Mouse (Mus musculus): ENCODE measurements at regions not wholly inside any gene's neighbourhood (a gene's known extent, or its start where the extent isn't known, plus 50 kb on each side); places are given as distances from the start of the nearest gene placed in this dataset.

DNA sequence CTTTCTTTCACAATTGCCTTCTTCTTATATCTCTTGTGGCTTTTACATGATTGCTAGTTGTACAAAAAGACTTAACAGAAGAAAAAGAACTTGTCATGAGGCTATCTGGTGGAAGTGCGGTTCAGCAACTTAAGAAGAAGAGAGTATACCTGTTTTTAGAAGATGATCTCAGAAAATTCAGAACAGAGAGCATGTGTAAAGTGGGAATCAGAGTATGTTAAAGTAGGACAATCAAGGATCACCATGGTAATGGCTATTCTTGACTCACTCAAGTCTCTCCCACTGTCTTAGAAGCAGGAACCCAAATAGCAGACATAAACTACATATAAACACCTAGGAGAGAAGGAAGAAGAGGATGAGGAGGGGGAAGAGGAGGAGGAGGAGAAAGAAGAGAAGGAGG is 857.9 kb upstream of the Nr2f1 start:
- DNase-seq (ENCODE audit: low spot score): no peak

GRCm38 (mm10) chr13:79054481-79054880 is 854.9 kb upstream of the Nr2f1 start:
- DNase-seq (ENCODE audit: low spot score): no peak

DNA sequence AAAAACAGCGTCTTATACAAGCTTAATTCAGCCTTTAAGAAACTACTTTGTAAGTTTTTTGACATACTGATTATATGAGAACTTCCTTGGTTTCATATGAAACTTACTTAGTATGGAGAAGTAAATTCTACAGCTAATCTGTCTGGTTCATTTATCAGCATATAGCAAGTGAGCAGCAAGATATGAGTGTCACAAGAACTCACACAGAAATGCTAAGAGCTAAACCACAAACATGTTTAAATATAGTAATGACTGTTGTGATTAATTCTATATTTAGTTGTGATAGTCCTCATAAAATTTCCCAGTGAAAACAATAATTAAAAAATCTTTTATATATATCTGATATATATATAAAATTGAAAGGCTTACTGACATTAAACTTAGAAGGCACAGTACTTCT is 853.9 kb upstream of the Nr2f1 start:
- no peak for DNase-seq (ENCODE audit: low spot score)

- DNase-seq (ENCODE audit: low spot score): no peak
These were observed 847.7 kb upstream of the Nr2f1 start for GRCm38 (mm10) chr13:79047240-79047639.

GRCm38 (mm10) chr13:79044657-79045056 is 845.1 kb upstream of the Nr2f1 start:
- no peak for DNase-seq (ENCODE audit: low spot score)

DNA sequence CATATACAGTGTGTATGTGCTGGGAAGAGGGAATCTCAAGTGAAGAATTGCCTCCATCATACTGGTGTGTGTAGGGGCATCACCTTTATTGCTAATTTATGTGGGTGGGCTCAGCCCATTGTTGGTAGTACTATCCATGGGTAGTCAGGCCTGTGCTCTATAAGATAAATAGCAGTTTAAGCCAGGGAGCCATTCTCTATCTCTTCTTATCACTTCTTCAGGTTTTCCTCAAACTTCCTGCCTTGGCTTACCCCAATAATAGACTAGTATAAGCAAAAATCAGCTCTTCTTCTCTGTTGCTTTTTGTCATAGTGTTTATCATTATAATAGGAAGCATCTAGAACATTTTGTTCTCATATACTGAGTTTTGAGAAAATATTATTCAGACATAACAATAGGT is 838.3 kb upstream of the Nr2f1 start:
- DNase-seq (ENCODE audit: low spot score): no peak

DNA sequence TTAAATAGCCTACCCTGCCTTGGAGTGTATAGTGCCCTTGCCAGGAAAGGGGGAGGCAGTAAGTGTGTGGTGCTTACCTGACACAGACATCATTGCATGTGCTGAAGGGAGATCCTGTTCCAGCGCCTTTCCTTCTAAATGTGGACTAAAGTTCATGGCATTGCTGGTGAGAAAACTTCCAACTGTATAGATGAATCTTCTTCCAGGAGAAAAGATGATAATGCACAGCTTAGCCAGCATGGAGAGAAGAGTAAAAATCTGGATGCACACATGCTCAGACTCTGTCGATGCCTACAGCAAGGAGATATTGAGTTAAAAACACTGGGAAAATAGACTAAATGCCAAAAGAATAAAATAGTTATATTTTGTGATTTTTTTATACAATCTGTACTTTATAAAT is 835.7 kb upstream of the Nr2f1 start:
- DNase-seq (ENCODE audit: low spot score): no peak

GRCm38 (mm10) chr13:79029974-79030373 is 830.4 kb upstream of the Nr2f1 start:
- no peak for DNase-seq (ENCODE audit: low spot score)

GRCm38 (mm10) chr13:79027877-79028760 is 828.6 kb upstream of the Nr2f1 start:
- DNase-seq (ENCODE audit: low spot score): peak; percentile 8

DNA sequence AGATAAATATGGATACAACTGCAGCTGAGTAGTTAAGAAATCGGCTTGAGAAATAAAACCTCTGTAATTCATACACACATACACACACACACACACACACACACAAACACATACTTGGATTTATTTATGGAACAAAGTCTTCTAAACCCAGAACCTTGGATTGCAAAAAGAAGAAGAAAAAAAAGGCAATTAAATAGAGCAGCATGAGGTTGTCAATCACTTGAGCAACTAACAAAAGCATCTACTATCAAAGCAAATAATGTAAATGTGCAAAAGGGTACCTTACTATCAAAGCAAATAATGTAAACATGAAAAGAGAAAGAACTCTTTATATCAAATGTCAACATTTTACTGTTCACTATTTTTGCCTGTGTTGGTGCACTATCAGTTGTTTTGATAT is 826.1 kb upstream of the Nr2f1 start:
- DNase-seq (ENCODE audit: low spot score): no peak

DNA sequence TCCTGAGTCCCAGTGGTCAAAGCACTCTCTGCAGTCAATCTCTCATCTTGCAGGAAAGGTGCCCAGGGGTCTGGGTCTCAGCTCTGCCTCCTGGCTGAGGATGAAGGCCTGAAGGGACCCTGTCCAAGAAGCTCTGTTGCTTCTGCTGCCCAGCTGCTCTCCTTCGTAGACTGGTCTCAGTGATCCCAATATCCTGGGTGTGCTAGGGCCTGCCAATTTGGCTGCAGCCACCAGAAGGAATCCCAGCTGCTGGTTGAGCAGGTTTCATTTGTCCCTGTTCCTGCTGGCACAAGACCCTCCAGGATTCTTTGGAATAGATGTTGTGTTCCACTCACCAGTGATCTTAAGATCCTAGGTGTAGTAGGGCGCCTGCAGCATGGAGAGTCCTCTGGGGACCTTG is 818.5 kb upstream of the Nr2f1 start:
- DNase-seq (ENCODE audit: low spot score): no peak

DNA sequence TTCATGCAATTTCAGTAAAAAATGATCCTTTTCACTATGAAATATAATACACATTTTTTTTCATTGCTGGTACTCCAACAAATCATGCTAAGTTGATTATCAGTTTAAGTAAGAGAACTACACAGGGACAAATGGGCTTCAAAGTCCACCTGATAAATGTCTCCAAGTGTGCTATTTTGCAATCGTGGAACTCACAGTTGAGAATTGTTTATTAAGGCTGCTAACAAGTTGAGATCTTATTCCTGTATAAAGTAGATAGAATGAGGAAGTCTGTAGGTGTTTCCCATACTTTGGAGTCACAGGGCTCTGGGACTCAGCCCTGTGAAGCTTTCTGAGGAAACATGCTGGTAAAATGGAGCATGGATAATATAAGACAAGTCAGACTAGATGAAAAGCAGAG is 803.8 kb upstream of the Nr2f1 start:
- DNase-seq (ENCODE audit: low spot score): no peak

DNA sequence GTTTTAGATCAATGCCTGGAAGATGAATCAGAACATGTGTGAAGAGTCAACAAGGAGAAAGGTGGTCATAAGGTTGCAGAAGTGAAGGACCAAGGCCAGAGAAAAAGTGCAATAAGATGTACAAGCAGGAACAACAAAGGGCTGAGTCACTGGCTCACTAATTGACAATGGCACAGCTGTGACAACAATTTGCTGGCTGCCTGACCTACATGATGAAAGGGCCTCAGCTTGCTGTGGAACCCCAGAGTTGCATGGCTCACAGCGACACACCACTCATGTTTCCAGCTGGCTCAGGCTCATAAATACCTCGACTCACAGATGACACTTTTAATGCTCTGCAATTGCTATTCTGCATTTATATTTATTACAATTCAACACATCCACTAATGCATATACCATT is 799.3 kb upstream of the Nr2f1 start:
- no peak for DNase-seq (ENCODE audit: low spot score)

GRCm38 (mm10) chr13:78992326-78992725 is 792.8 kb upstream of the Nr2f1 start:
- DNase-seq (ENCODE audit: low spot score): no peak

DNA sequence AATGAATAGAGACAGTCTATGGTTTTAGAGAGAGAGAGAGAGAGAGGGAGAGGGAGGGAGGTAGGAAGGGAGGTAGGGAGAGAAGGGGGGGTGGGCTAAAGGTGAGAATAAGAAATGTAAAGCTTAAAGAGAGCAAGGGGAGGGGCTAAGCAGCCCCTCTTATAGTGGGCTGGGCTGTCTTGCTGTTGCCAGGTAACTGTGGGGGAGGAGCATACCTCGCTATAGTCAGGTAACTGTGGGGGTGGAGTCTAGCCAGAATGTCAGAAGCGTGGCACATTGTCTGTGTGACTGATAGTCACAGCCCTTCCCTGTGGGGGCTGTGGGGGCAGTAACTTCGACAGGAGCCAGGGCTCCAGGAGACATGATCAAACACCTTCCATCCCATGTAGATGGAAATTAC is 786.4 kb upstream of the Nr2f1 start:
- no peak for DNase-seq (ENCODE audit: low spot score)

GRCm38 (mm10) chr13:78977224-78977780 is 777.7 kb upstream of the Nr2f1 start:
- DNase-seq (ENCODE audit: low spot score): no peak

DNA sequence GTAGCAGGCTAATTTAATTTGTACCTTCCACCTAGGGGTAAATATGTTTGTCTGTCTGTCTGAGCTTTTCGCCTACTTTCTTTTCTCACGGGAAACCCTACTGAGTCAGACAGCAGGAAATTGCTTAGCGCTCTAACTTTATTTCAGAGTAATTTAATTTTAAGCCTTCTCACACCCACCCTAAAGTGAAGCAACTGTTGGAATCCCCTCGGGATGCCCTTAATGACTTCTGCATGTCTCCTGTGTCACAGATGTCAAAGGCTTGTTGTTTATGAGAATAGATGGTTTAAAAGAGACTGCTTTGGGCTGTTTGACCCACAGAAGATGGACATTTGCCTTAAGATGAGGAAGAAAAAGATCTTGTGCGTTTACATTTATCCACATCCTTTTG is 738.8 kb upstream of the Nr2f1 start:
- DNase-seq (ENCODE audit: low spot score): no peak

GRCm38 (mm10) chr13:78937389-78938350 is 738.1 kb upstream of the Nr2f1 start:
- DNase-seq (ENCODE audit: low spot score): no peak

GRCm38 (mm10) chr13:78935990-78936650 is 736.6 kb upstream of the Nr2f1 start:
- DNase-seq (ENCODE audit: low spot score): no peak

DNA sequence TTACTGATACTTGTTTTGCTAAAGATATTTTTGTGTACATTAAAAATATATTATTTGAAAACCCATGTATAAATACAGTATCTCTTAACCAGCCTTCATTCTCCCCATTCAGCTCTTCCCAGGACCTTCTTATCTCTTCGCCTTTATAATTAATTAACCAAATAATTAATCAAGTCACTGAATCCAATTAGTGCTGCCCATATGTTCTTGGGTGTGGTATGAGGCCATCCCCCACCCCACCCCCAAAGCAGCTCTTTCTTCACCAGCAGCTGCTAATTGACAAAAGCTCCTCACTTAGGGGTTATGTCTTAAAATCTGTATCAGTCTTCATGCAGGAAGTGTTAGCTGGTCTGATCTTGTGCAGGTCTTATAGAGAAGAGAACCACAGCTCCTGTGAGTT is 728.8 kb upstream of the Nr2f1 start:
- DNase-seq (ENCODE audit: low spot score): no peak

GRCm38 (mm10) chr13:78920802-78921201 is 721.2 kb upstream of the Nr2f1 start:
- no peak for DNase-seq (ENCODE audit: low spot score)

GRCm38 (mm10) chr13:78909839-78910238 is 710.3 kb upstream of the Nr2f1 start:
- DNase-seq (ENCODE audit: low spot score): no peak
